Mouse (Mus musculus) retina, postnatal 7 days (tissue): Measurements from ENCODE around the gene Wdr54.
A peak's percentile ranks its signal among the peaks of the same experiment; 100 is the strongest.

Experiments used
- DNase-seq: peaks from one replicate; pipeline ENCODE4 v3.0.0-alpha.2; 2012; ENCODE audit warnings: low read depth, low spot score

Wdr54 gene

DNA sequence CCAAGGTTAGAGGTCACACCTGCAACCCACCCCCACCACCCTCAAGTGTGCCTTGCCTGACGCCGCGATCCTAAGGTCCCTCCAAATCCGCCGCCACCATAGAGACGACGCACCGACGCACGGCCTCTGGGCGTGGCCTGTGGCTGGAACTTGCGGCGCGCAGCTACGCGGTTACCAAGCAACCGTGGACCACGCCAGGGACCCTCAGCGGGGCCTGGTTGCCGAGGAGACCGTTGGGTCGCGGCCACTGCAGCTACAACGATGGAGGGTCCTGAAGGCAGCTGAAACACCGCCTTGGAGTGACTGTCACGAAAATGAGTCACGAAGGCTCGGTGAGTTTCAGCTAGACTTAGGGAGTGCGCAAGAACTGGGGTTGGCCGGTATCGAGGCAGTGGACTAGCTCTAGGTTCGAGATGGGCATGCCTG is at the start of gene Wdr54, which contains the start of gene 1700003E16Rik:
Gene Wdr54, minus strand, starts transcription at position 139 of the 426 bp plus-strand sequence.
Gene 1700003E16Rik, plus strand, starts transcription at position 146 of the 426 bp plus-strand sequence.
- DNase-seq, result peak; percentile 51

- no peak for DNase-seq
Observed at GRCm38 (mm10) chr6:83205851-83206250, 49.7 kb upstream of the Wdr54 start.

- DNase-seq, result no peak
Observed at GRCm38 (mm10) chr6:83203320-83203719, 47.1 kb upstream of the Wdr54 start.

DNA sequence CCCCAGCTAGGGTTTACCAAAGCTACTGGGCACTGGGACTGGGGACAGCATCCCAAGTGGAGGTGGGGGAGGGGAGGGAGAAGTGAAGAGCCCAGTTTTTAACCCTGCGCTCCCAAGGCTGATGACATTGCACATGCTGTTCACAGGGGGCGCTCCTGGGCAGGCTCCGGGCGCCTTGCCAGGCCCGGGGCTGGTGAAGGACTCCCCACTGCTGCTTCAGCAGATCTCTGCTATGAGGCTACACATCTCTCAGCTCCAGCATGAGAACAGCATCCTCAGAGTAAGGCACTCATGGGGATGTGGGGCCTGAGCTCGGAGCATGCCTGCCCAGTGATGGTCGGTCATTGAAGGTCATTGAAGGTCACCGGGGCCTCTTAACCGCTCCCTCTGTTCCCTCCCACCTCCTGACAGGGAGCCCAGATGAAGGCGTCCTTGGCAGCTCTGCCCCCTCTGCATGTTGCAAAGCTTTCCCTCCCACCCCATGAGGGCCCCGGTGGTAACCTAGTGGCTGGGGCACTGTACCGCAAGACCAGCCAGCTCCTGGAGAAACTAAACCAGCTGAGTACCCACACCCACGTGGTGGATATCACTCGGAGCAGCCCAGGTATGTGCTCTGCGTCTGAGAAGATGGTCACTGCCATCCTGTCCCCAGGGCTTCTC is 41.3 kb upstream of the Wdr54 start:
- DNase-seq, result no peak

DNA sequence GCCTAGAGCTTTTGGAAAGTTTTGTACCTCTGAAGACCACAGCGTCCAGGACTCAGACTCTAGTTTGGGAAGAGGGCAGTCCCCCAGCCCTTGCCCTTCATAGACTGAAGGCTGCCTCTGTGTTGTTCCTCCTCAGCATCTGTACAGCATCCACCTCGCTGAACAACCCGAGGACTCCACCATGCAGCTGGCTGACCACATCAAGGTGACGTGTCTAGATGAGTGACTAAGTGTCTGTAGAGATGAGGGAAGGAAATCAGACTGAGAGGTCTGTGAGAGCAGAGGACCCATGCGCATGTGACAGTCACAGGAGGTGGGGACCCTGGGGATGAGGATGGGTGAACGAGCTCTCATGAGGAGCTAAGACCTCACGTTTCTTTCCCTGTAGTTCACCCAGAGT is 37.4 kb upstream of the Wdr54 start:
- DNase-seq, result no peak

GRCm38 (mm10) chr6:83186946-83187345 is 30.7 kb upstream of the Wdr54 start:
- no peak for DNase-seq

DNA sequence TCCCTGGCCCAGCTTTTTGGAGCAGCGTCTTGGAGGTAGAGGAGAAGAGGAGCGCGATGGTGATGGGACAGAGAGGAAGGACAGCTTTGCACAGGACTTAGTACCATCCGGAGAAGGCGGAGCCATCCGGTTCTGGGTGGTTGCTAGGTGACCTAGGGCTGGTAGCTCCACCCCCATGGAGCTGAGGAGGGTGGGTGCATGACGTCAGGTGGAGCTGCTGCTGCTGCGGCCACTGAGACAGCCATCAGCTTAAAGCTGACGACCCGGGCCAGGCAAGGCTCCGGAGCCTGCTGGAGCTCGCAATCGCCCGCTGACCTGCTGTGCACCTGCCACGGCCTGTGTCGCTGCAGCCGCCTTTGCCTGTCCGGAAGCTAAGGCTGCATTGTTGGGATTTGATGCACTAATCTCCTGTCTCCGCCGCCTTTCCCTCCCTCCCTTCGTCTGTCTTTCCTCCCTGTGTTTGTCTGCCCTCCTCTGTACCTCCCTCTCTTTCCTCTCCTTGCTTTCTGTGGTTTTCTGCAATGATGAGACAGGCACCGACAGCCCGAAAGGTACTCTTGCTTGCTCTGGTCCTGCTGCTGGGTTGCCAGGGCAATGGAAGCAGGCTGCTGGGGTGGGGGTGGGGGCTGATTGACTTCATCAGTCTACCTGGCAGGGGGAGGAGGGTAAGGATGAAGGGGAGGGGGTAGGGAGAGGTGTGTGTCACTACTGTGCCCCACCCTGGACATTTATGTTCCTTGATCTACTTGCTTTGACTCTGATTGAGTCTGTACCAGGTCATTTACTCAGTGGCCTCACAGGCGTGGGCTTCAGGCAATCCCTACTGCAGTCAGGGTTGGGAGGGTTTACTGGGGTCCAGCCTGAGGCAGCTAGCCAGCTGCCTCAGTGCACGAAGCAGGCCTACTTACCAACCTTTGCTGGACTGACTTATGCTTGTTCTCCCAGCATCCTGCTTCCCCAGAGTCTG is 30.0 kb upstream of the Wdr54 start:
- DNase-seq, result peak; percentile 82

DNA sequence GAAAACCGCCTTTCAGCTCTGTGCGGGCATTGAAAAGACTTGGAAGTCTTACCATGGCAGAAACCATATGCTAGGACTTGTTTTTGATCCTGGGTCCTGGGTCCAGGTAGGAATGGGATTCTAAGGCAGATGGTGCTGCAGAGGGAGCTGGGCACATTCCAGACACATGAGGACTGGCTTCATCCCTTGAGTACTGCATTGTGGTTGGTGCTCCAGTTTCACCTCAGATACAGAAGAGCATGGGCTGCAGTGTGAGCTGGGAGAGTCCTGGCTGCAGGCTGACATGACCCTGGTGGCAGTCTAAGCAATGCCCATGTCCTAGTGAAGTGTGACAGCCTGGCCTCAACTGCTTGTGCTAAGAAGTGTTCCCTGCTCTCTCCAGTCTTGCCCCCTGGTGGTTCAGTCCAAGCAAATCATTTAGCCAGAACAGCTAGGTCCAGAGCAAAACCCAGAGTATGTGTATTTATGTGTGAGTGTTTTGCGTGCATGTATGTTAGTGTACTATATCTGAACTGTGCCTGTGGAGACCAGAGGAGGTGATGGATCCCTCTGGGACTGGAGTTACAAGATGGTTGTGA is 28.8 kb upstream of the Wdr54 start:
- DNase-seq, result no peak

- DNase-seq, result no peak
Observed at GRCm38 (mm10) chr6:83180605-83181004, 24.4 kb upstream of the Wdr54 start.

- DNase-seq, result no peak
Observed at GRCm38 (mm10) chr6:83179390-83180117, 23.4 kb upstream of the Wdr54 start.

GRCm38 (mm10) chr6:83175996-83176395 is 19.8 kb upstream of the Wdr54 start:
- DNase-seq, result no peak

DNA sequence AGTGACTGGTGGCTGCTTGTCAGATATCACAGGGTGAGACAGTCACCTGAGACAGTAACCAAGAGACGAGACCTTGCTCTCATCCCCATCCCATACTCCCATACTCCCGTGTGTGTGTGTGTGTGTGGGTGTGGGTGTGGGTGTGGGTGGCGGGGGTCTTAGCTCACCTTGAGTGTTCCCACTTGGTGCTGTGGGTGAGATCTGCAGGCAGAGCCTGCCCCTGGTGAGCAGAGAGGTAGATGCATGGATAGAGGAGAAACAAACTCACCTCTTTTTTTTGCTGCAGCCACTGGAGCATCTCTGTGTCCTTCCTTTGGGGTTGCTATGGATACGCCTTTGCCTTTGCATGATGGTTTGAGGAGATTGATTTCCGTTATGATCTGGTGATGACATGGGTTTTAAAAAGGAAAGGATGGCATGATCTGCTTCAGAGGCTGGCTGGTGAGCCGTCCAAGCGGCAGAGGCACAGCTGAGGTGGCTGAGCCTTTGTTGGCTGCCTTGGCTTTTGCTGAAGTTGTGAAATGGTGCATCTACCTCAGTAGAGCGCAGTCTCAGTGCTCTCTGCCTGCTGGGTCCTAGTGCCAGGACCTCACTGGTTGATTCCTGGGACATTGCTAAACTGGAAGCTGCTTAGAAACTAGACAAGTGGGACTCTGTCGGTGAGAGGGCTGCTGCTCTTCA is 16.2 kb upstream of the Wdr54 start:
- DNase-seq, result no peak

GRCm38 (mm10) chr6:83171063-83171462 is 14.9 kb upstream of the Wdr54 start:
- DNase-seq, result no peak

GRCm38 (mm10) chr6:83169872-83170271 is 13.7 kb upstream of the Wdr54 start:
- no peak for DNase-seq

- DNase-seq, result no peak
Observed at GRCm38 (mm10) chr6:83166243-83166630, 10.0 kb upstream of the Wdr54 start.

- peak; percentile 92 for DNase-seq
Observed at GRCm38 (mm10) chr6:83165607-83166242, 9.5 kb upstream of the Wdr54 start, which contains the start of gene Dctn1. Gene Dctn1, plus strand, starts transcription at chr6:83165920.

DNA sequence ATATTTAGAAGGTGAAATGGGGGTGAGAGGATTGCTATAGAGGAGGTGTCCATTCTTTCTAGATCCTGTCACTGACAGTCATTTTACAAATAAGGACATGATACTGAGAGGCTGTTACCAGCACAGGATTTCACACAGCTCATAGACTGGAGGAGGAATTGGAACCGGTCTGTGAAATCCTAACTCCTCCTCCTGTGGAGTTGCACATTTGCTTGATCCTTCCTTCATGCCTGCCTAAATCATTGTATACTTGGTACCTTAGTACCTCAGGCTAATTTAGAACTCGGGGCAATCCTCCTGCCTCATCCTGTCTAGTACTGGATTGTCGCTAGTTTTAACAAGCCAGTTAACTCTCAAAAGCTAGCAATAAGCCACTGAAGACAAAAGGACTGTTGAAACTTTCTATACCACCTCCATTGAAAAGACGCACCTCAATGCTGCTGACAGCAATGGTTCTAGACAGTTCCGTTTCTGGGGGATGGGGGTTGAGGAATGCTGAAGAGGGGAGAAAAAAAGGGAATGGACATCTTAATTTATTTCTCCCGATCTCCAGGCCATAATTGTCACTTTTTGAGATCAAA is 8.9 kb upstream of the Wdr54 start:
- DNase-seq, result no peak

- DNase-seq, result peak; percentile 71
Observed at GRCm38 (mm10) chr6:83162701-83163100, 6.5 kb upstream of the Wdr54 start.

DNA sequence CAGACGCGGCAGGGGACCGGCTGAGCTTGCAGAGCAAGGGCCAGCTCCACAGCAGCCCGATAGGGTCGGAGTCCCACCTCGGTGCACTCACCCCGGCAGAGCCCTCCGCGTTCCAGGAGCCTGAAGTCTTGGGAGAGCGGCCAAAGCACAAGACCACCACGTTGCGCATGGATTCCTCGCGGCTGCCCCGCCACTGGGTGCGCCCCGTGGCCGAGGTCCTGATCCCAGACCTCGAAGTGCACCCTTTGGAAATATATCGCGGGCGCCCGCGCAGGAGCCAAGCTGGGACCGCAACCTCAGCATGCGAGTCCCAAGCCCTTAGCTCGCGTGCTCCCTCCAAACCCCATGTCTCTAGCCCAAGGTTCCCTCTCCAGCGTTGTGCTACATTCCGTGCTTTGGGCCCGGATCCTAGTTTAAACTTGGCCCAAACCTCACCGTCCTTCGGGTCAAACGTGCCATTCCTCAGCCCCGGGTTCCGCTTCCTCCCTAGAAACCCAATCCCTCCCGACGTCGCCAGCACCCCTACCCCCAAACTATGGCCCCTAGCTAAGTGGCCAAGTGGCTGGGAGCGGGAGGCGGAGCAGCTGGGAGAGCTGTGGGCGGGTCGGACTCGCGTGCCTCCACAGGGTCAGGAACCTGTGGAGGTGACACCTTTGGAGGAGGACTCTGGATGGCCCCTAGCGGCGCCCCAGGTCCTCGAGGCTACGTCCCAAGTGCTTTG is 5.9 kb upstream of the Wdr54 start:
- no peak for DNase-seq
